Mouse (Mus musculus) liver, postnatal 0 days (tissue): ENCODE results near the gene Rai1.

ENCODE experiments used
- CTCF ChIP-seq: sonication (generic); IDR thresholded peaks from 2 replicates; pipeline ENCODE4 v1.5.1; 2016; ENCODE audit warnings: antibody characterized with exemption, low read depth
- EP300 ChIP-seq: IDR thresholded peaks from 2 replicates; pipeline ENCODE4 v1.6.1; 2016; ENCODE audit warnings: antibody characterized with exemption, low read depth, mild to moderate bottlenecking

DNA sequence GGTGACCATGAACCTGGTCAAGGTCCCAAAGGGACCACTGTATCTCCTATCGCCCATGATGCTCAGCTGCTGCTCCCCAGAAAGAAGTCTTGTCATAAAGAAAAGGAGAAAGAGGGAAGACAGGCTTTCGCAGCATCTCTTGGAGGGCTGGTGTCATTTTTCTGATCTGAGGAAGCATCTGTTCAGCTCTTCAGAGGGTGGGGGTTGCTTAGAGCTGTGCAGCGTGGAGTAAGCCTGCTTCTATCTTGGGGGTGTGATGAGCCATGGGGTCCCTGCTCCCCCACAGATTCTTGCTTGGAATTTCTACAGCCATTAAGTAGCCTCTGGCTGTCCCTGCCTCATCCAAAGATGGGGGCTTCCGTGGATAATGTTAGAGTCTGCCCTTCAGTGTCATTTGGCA is 53.5 kb downstream of the Rai1 start:
- TF ChIP-seq CTCF (no peak), EP300 (no peak)
